Mouse (Mus musculus): ENCODE data around the gene Hsph1. TPM values are rescaled to one million over a fixed set of nuclear protein-coding genes. Genes with fewer than 3 reads are reported as not detected.

Hsph1 gene
- polyA plus RNA-seq, 1 experiment = 581 TPM

GRCm38 (mm10) chr5:149587327-149587895 lies 48.8 kb downstream of the Hsph1 start:
- peaks cover 5% of the 10 kb centered on the region; the same call in 1 of the 2 replicates for H3K4me1 ChIP-seq (ENCODE audit: control insufficient read depth, insufficient read depth, low read length)
- TF ChIP-seq POLR2A (IDR thresholded peaks at IDR 0.05; ENCODE audit: insufficient read depth, low read depth, low read length) (no peak), CTCF (IDR thresholded peaks at IDR 0.05; ENCODE audit: insufficient read depth, low read depth, low read length) (no peak)
- H3K27ac ChIP-seq (ENCODE audit: insufficient read depth, low read depth, low read length) = no peak overlapping the region
- H3K4me3 ChIP-seq (ENCODE audit: insufficient read depth, low read depth, low read length) = no peak overlapping the region
- WGBS = 93% methylated on average over 11 of the region's 11 CpGs

GRCm38 (mm10) chr5:149585910-149586309 lies 50.3 kb downstream of the Hsph1 start:
- TF ChIP-seq POLR2A (IDR thresholded peaks at IDR 0.05; ENCODE audit: insufficient read depth, low read depth, low read length) (no peak), CTCF (IDR thresholded peaks at IDR 0.05; ENCODE audit: insufficient read depth, low read depth, low read length) (no peak)
- no peak overlapping the region for H3K4me3 ChIP-seq (ENCODE audit: insufficient read depth, low read depth, low read length)
- H3K4me1 ChIP-seq (ENCODE audit: control insufficient read depth, insufficient read depth, low read length) = peaks cover 5% of the 10 kb centered on the region; the same call in 1 of the 2 replicates
- H3K27ac ChIP-seq (ENCODE audit: insufficient read depth, low read depth, low read length) = no peak overlapping the region
- 74% methylated on average over 10 of the region's 10 CpGs for WGBS

- peaks cover 5% of the 10 kb centered on the region; the same call in 1 of the 2 replicates for H3K4me1 ChIP-seq (ENCODE audit: control insufficient read depth, insufficient read depth, low read length)
- no peak overlapping the region for H3K4me3 ChIP-seq (ENCODE audit: insufficient read depth, low read depth, low read length)
- 100% methylated on average over 1 of the region's 1 CpGs for WGBS
- no peak for TF ChIP-seq POLR2A (IDR thresholded peaks at IDR 0.05; ENCODE audit: insufficient read depth, low read depth, low read length)
- no peak for TF ChIP-seq CTCF (IDR thresholded peaks at IDR 0.05; ENCODE audit: insufficient read depth, low read depth, low read length)
- H3K27ac ChIP-seq (ENCODE audit: insufficient read depth, low read depth, low read length) = no peak overlapping the region
Measured at GRCm38 (mm10) chr5:149585231-149585630, 50.9 kb downstream of the Hsph1 start.

GRCm38 (mm10) chr5:149584154-149584655 lies 52.0 kb downstream of the Hsph1 start:
- 86% methylated on average over 8 of the region's 8 CpGs for WGBS
- TF ChIP-seq POLR2A (IDR thresholded peaks at IDR 0.05; ENCODE audit: insufficient read depth, low read depth, low read length) (no peak), CTCF (IDR thresholded peaks at IDR 0.05; ENCODE audit: insufficient read depth, low read depth, low read length) (no peak)
- 0 out of 2 replicates have a peak, but pooled peaks cover 2% of the 10 kb centered on the region for H3K4me1 ChIP-seq (ENCODE audit: control insufficient read depth, insufficient read depth, low read length)
- no peak overlapping the region for H3K27ac ChIP-seq (ENCODE audit: insufficient read depth, low read depth, low read length)
- no peak overlapping the region for H3K4me3 ChIP-seq (ENCODE audit: insufficient read depth, low read depth, low read length)

GRCm38 (mm10) chr5:149583507-149583906 lies 52.7 kb downstream of the Hsph1 start:
- no peak for TF ChIP-seq POLR2A (IDR thresholded peaks at IDR 0.05; ENCODE audit: insufficient read depth, low read depth, low read length)
- no peak for TF ChIP-seq CTCF (IDR thresholded peaks at IDR 0.05; ENCODE audit: insufficient read depth, low read depth, low read length)
- 80% methylated on average over 8 of the region's 8 CpGs for WGBS
- Histone ChIP-seq H3K27ac (ENCODE audit: insufficient read depth, low read depth, low read length) (no peak overlapping the region), H3K4me3 (ENCODE audit: insufficient read depth, low read depth, low read length) (no peak overlapping the region), H3K4me1 (ENCODE audit: control insufficient read depth, insufficient read depth, low read length) (0 out of 2 replicates have a peak, but pooled peaks cover 2% of the 10 kb centered on the region)

GRCm38 (mm10) chr5:149582642-149583262 lies 53.4 kb downstream of the Hsph1 start:
- Histone ChIP-seq H3K4me3 (ENCODE audit: insufficient read depth, low read depth, low read length) (no peak overlapping the region), H3K27ac (ENCODE audit: insufficient read depth, low read depth, low read length) (no peak overlapping the region), H3K4me1 (ENCODE audit: control insufficient read depth, insufficient read depth, low read length) (peaks cover 3% of the 10 kb centered on the region; the same call in 1 of the 2 replicates)
- 84% methylated on average over 5 of the region's 5 CpGs for WGBS
- TF ChIP-seq CTCF (IDR thresholded peaks at IDR 0.05; ENCODE audit: insufficient read depth, low read depth, low read length) (no peak), POLR2A (IDR thresholded peaks at IDR 0.05; ENCODE audit: insufficient read depth, low read depth, low read length) (no peak)

- H3K4me1 ChIP-seq (ENCODE audit: control insufficient read depth, insufficient read depth, low read length) = peaks cover 6% of the 10 kb centered on the region
- no peak overlapping the region for H3K4me3 ChIP-seq (ENCODE audit: insufficient read depth, low read depth, low read length)
- TF ChIP-seq POLR2A (IDR thresholded peaks at IDR 0.05; ENCODE audit: insufficient read depth, low read depth, low read length) (no peak), CTCF (IDR thresholded peaks at IDR 0.05; ENCODE audit: insufficient read depth, low read depth, low read length) (no peak)
- WGBS = 43% methylated on average over 10 of the region's 10 CpGs
- H3K27ac ChIP-seq (ENCODE audit: insufficient read depth, low read depth, low read length) = no peak overlapping the region
Measured at GRCm38 (mm10) chr5:149577449-149577848, 58.7 kb downstream of the Hsph1 start.

GRCm38 (mm10) chr5:149576977-149577376 lies 59.2 kb downstream of the Hsph1 start:
- TF ChIP-seq POLR2A (IDR thresholded peaks at IDR 0.05; ENCODE audit: insufficient read depth, low read depth, low read length) = no peak
- TF ChIP-seq CTCF (IDR thresholded peaks at IDR 0.05; ENCODE audit: insufficient read depth, low read depth, low read length) = no peak
- Histone ChIP-seq H3K4me3 (ENCODE audit: insufficient read depth, low read depth, low read length) (no peak overlapping the region), H3K27ac (ENCODE audit: insufficient read depth, low read depth, low read length) (no peak overlapping the region), H3K4me1 (ENCODE audit: control insufficient read depth, insufficient read depth, low read length) (peaks cover 6% of the 10 kb centered on the region)
- WGBS = 49% methylated on average over 10 of the region's 10 CpGs

GRCm38 (mm10) chr5:149568993-149569392 lies 67.2 kb downstream of the Hsph1 start:
- Histone ChIP-seq H3K4me3 (ENCODE audit: insufficient read depth, low read depth, low read length) (no peak overlapping the region), H3K4me1 (ENCODE audit: control insufficient read depth, insufficient read depth, low read length) (peaks cover 16% of the 10 kb centered on the region), H3K27ac (ENCODE audit: insufficient read depth, low read depth, low read length) (no peak overlapping the region)
- TF ChIP-seq POLR2A (IDR thresholded peaks at IDR 0.05; ENCODE audit: insufficient read depth, low read depth, low read length) (no peak), CTCF (IDR thresholded peaks at IDR 0.05; ENCODE audit: insufficient read depth, low read depth, low read length) (no peak)
- WGBS = 68% methylated on average over 13 of the region's 13 CpGs

All from olfactory bulb, adult 2 months (tissue).